In genomic region chr6:117407206-117407858, GRCm38 (mm10) we compare ENCODE assay signal across 14 mouse cellular contexts.
A peak's percentile ranks its signal among the peaks of the same experiment; 100 is the strongest.
DNase-seq lines count a peak whose midpoint lies in the region; ATAC-seq lines count a peak whose summit lies in the region.
"Had no signal": no experiment of that assay in that cellular context is flagged by ENCODE, and none has a peak within 500 bp of the region (broad histone marks: within the 10 kb centered on the region; RNA-seq: fewer than 3 reads in every experiment).

No protein-coding gene starts in this region.

- peaks cover 20% of the 10 kb centered on the region for H3K4me1 ChIP-seq in hindbrain, embryonic 10.5 days (replicated peaks)
- H3K4me1 ChIP-seq in hindbrain, embryonic 14.5 days (replicated peaks; ENCODE audit: control insufficient read depth, insufficient read depth, low read length): 0 out of 2 replicates have a peak, but pooled peaks cover 4% of the 10 kb centered on the region
- no peaks in the 10 kb centered on the region for H3K4me1 ChIP-seq in liver, embryonic 11.5 days (replicated peaks; ENCODE audit: control insufficient read depth, insufficient read depth, low read length)

- 71% methylated on average over 15 of the region's 15 CpGs for WGBS in hindbrain, embryonic 10.5 days
- 45% methylated on average over 15 of the region's 15 CpGs for WGBS in hindbrain, embryonic 14.5 days
- WGBS in liver, embryonic 11.5 days: 74% methylated on average over 15 of the region's 15 CpGs

- no peak overlapping the region for H3K9ac ChIP-seq in hindbrain, embryonic 14.5 days
- H3K9ac ChIP-seq in liver, embryonic 11.5 days (ENCODE audit: low read depth, low read length): no peak overlapping the region
- H3K9ac ChIP-seq: forebrain, embryonic 15.5 days; liver, embryonic 14.5 days had no signal

- H3K36me3 ChIP-seq in hindbrain, embryonic 10.5 days: no peaks in the 10 kb centered on the region
- H3K36me3 ChIP-seq in hindbrain, embryonic 14.5 days (replicated peaks; ENCODE audit: control insufficient read depth, insufficient read depth): no peaks in the 10 kb centered on the region
- no peaks in the 10 kb centered on the region for H3K36me3 ChIP-seq in liver, embryonic 11.5 days (ENCODE audit: control insufficient read depth, insufficient read depth, low read length)
- H3K36me3 ChIP-seq: forebrain, embryonic 15.5 days had no signal

- ATAC-seq in hindbrain, embryonic 14.5 days (ENCODE audit: low FRiP score): no peak
- ATAC-seq in liver, embryonic 11.5 days (replicated peaks; ENCODE audit: low FRiP score): no peak
- ATAC-seq: forebrain, embryonic 15.5 days had no signal

- no peak overlapping the region for H3K4me2 ChIP-seq in hindbrain, embryonic 14.5 days (replicated peaks)
- H3K4me2 ChIP-seq in liver, embryonic 11.5 days: no peak overlapping the region
- H3K4me2 ChIP-seq: forebrain, embryonic 15.5 days had no signal

- no peak for DNase-seq in hindbrain, embryonic 10.5 days (ENCODE audit: low spot score)
- DNase-seq in hindbrain, embryonic 14.5 days (ENCODE audit: low spot score): no peak
- peak; percentile 25 for DNase-seq in liver, embryonic 11.5 days (ENCODE audit: low spot score)
- no peak for DNase-seq in liver
- peak; percentile 41 for DNase-seq in layer of hippocampus, adult 9-11 months
- peak; percentile 36 for DNase-seq in retina, embryonic 14.5 days (ENCODE audit: low spot score)
- DNase-seq in gastrocnemius, adult 18-20 months (ENCODE audit: low spot score): no peak
- no peak for DNase-seq in frontal cortex, postnatal 14 days (ENCODE audit: low spot score in 2 of 2)
- DNase-seq: cerebellum, adult 2 months; heart, postnatal 10 days; right cerebral cortex, adult 18-20 months; thymus, adult 2 months had no signal

- 0 out of 2 replicates have a peak overlapping the region, but pooled peaks have one; percentile 35 for H3K27ac ChIP-seq in hindbrain, embryonic 10.5 days
- no peak overlapping the region for H3K27ac ChIP-seq in hindbrain, embryonic 14.5 days
- H3K27ac ChIP-seq in liver, embryonic 11.5 days (ENCODE audit: low read depth, low read length): no peak overlapping the region
- H3K27ac ChIP-seq: forebrain, embryonic 15.5 days; liver, embryonic 14.5 days had no signal

- H3K9me3 ChIP-seq in hindbrain, embryonic 10.5 days: no peaks in the 10 kb centered on the region
- H3K9me3 ChIP-seq in hindbrain, embryonic 14.5 days (ENCODE audit: control insufficient read depth, low read length): no peaks in the 10 kb centered on the region
- no peaks in the 10 kb centered on the region for H3K9me3 ChIP-seq in liver, embryonic 11.5 days (ENCODE audit: control insufficient read depth, low read length)
- H3K9me3 ChIP-seq: forebrain, embryonic 15.5 days had no signal

- no peak overlapping the region for H3K4me3 ChIP-seq in hindbrain, embryonic 10.5 days
- H3K4me3 ChIP-seq in hindbrain, embryonic 14.5 days (replicated peaks; ENCODE audit: low read length): no peak overlapping the region
- no peak overlapping the region for H3K4me3 ChIP-seq in liver, embryonic 11.5 days (ENCODE audit: low read depth, low read length)
- H3K4me3 ChIP-seq: forebrain, embryonic 15.5 days had no signal

- no peaks in the 10 kb centered on the region for H3K27me3 ChIP-seq in hindbrain, embryonic 10.5 days (ENCODE audit: insufficient read depth, poor library complexity, severe bottlenecking)
- no peaks in the 10 kb centered on the region for H3K27me3 ChIP-seq in hindbrain, embryonic 14.5 days (ENCODE audit: control insufficient read depth, insufficient read depth, low read length)
- H3K27me3 ChIP-seq in liver, embryonic 11.5 days (replicated peaks; ENCODE audit: control insufficient read depth, insufficient read depth, low read length): no peaks in the 10 kb centered on the region
- H3K27me3 ChIP-seq: forebrain, embryonic 15.5 days had no signal

Comparison
In these comparisons a context has a peak if more than half of its experiments do, and no peak if none do; other contexts are left out.
1. DNase-seq: peak in liver, embryonic 11.5 days (single experiment), layer of hippocampus, adult 9-11 months (single experiment) and retina, embryonic 14.5 days (single experiment); none in hindbrain, embryonic 10.5 days (single experiment), hindbrain, embryonic 14.5 days (single experiment), liver (single experiment), gastrocnemius, adult 18-20 months (single experiment) and frontal cortex, postnatal 14 days (0 of 2).